Mouse (Mus musculus) c-Kit-positive CD71-positive TER-119-negative erythroid progenitor cells, embryonic 14.5 days (primary cell): ENCODE results near the gene Qars.
A peak's percentile ranks its signal among the peaks of the same experiment; 100 is the strongest.

ENCODE experiments used
- DNase-seq: peaks from one replicate; pipeline ENCODE4 v3.0.0-alpha.2; 2013; ENCODE audit warnings: low read depth

The Qars gene

DNA sequence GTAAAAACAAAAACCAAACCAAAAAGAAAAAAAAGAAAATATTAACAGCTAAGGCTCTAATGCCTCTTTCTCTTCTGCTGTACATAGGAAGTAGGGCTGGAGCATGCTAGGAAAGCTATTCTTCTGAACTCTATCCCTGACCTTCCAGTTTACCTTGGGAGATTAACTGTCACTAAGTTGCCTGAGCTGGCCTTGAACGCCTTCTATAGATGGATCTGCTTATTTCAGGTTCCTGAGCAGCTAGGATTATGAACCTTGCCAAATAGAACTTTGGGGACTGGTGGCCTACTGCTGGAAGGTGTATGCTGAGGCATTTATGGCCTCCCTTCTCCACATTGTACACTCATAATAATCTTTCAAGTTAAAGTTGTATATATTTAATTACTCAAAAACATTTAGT, 23.4 kb downstream of the Qars start:
- no peak for DNase-seq

DNA sequence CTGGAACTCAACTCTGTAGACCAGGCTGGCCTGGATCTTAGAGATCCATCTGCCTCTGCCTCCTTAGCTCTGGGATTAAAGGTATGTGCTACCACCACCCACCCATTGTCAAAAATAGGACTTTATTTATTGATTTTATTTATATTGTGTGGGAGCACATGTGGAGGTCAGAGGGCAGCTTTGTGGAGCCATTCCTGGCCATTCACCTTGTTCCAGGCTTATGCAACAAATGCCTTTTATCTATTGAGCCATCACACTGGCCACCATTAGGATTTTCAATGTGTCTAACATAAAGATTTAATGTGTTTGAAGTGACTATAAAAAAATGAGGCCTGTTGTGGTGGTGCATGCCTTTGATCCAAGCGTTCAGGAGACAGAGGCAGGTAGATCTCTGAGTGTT, 24.0 kb downstream of the Qars start:
- DNase-seq = no peak

DNA sequence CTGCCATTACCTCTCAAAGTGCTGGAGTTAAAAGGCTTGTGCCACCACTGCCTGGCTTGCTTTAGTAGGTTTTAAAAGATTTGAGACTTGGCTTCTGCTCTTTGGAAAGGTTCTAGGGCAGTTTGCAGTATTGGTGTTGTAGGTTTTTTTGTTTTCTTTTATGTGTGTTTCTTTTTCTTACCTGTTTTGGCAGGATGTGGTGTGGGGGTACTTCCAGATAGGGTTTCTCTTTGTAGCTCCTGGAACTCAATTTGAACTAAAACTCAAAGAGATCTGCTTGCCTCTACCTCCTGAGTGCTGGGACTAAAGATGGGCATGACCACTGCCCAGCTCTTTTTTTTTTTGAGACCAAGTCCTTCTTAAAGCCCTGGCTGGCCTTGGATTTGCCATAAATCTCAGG, 33.3 kb downstream of the Qars start:
- DNase-seq = no peak

DNA sequence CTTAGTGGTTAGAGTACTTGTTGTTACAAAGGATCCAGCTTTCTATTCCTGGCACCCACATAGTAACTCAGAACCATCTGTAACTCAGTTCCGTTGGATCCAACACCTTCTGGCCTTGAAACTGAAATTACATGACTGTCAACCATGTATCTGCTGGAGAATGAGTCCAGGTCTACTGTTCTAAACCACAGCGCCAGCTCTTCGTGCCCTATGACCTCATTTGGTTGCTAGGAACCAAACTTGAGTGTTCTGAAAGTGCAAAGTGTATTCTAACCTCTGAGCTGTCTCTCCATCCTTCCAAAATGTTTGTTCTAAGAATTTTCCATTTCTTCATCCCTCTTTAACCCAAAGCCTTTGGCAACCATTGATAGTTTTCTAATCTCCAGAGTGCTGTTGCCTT, 38.5 kb downstream of the Qars start:
- DNase-seq = no peak

DNA sequence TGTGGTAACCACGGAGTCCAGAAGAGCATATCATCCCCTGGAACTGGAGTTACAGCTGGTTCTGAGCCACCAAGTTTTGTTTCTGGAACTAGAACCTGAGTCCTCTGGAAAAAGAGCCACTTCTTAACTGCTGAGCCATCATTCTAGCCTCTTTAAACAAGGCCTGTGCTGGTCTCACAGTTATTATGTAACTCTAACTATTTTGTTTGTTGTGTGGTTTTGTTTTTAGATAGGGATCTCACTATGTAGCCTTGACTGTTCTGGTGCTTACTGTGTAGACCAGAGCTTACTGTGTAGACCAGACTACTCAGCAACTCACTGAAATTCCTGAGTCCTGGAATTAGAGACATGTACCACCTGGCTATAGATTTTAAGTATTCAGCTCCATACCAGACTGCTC, 39.4 kb downstream of the Qars start:
- DNase-seq = no peak

DNA sequence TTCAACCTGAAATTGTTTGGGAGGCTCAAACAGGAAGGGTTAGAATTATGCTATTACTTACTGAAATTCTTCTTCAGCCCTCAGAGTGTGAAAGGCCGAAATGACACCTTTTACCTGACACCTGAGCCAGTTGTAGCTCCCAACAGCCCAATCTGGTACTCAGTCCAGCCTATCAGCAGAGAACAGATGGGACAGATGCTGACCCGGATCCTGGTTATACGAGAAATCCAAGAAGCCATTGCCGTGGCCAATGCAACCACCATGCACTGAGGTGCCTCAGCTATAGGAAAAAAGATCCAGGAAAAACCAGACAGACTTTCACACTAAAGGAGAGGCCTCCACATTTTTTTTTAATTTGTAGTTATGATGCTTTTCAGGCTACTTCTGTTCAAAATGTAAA, 51.7 kb downstream of the Qars start:
- DNase-seq = no peak

DNA sequence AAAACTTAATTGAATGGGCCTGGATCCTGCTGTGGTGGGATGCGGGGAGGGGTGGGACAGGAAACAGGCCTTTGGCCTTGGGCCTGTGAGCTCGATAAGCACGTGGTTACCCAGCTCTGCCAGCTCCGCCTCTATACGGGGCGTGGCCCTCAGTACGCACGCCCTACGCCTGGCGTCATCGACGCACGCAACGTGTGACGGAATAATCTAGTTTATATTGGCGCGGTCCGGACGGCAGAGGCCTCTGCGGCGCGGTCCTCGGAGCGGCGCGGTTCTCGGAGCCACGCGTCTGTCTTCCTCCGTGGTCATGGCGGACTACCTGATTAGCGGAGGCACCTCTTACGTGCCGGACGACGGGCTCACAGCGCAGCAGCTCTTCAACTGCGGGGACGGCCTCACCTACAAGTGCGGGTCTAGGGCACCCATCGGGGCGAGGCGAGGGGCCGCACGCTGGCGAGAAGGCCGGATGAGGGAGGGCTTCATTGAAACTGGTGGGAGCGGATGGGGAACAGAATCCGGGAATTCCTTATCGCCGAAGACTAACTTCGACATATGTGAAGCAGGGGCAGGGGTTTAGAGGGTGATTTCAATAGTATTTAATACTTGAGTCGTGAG, 52.8 kb downstream of the Qars start, which contains the start of gene Impdh2:
Gene Impdh2 (plus strand): TSS at position 60 of the 615 bp plus-strand sequence.
- peak; percentile 98 for DNase-seq

DNA sequence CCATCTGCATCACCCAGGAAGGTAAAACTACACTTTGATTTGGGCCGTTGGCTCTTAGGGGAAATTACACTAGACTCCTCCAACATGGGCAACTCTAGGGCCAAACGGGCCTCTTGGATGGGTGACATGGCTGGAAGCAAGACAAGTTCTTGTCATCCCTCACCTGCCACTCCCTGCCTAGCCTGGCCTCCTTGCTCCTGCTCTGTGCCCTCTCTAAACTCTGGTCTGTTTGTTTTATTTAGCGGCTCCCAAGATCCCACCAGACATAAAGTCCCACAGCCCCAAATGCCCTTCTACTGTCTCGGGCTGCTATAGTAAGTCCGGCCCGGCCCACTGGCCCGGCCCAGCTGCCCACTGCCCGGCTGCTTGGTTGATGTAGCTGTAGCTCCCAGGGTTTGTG, 56.2 kb downstream of the Qars start:
- no peak for DNase-seq

DNA sequence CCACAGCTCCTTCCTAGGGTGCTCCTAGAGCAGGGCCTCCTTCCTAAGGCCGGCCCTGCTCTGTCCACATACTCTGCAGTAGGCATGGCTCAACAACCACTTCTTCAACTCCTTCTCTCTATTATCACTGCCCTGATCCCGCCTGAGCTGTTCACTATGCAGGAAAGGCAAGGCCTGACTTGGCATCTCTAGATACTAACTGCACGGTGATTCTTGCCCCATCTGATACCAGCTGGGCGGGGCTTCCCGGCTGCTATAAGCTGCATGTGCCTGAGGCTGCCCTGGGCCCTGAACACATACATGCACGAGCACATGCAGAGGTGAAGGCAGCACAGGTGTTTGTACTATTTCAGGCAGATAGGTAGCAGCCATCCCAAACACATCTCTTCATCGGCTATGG, 56.6 kb downstream of the Qars start:
- peak; percentile 39 for DNase-seq
